Mouse (Mus musculus): ENCODE measurements around the gene Phlda2. TPM values are rescaled to one million over a fixed set of nuclear protein-coding genes. Genes with fewer than 3 reads are reported as not detected.
A peak's percentile ranks its signal among the peaks of the same experiment; 100 is the strongest.

Phlda2 gene
- polyA plus RNA-seq, 1 experiment from 2014 or later = 6.2 TPM

- ATAC-seq (ENCODE audit: low read depth) = 0 out of 2 replicates have a peak, but pooled peaks have one; percentile 32
- 27% methylated on average over 4 of the region's 4 CpGs for WGBS
- H3K4me2 ChIP-seq (ENCODE audit: low read depth, low read length) = peak within 1 kb of the TSS; percentile 9; the same call in 1 of the 2 replicates
Observed at GRCm38 (mm10) chr7:143473347-143474101, 29.4 kb downstream of the Phlda2 start, which contains the start of gene Slc22a18. Gene Slc22a18 (plus strand): TSS chr7:143473736.

GRCm38 (mm10) chr7:143469946-143470345 lies 33.0 kb downstream of the Phlda2 start:
- ATAC-seq (ENCODE audit: low read depth) = peak; percentile 27; the same call in 1 of the 2 replicates
- Histone ChIP-seq H3K27me3 (ENCODE audit: control insufficient read depth, insufficient read depth, low read depth, low read length) (no peaks in the 10 kb centered on the region; the same call in 1 of the 2 replicates), H3K4me2 (ENCODE audit: low read depth, low read length) (no peak overlapping the region), H3K9ac (ENCODE audit: low read length) (no peak overlapping the region), H3K4me1 (replicated peaks; ENCODE audit: control insufficient read depth, insufficient read depth, low read length) (peaks cover 4% of the 10 kb centered on the region; the same call in 1 of the 2 replicates), H3K36me3 (ENCODE audit: control insufficient read depth, insufficient read depth, low read length) (no peaks in the 10 kb centered on the region), H3K27ac (ENCODE audit: low read length) (no peak overlapping the region), H3K4me3 (ENCODE audit: low read length) (no peak overlapping the region), H3K9me3 (ENCODE audit: control insufficient read depth, low read length) (no peaks in the 10 kb centered on the region)
- WGBS = 14% methylated on average over 8 of the region's 8 CpGs

More at GRCm38 (mm10) chr7:143473347-143474101, 29.4 kb downstream of the Phlda2 start, which contains the start of gene Slc22a18:
- Histone ChIP-seq H3K27ac (ENCODE audit: low read length) (no peak within 1 kb of the TSS), H3K9me3 (ENCODE audit: control insufficient read depth, low read length) (no peaks in the 10 kb centered on the region), H3K9ac (ENCODE audit: low read length) (0 out of 2 replicates have a peak within 1 kb of the TSS, but pooled peaks have one; percentile 21), H3K4me3 (ENCODE audit: low read length) (peak within 1 kb of the TSS; percentile 19), H3K4me1 (replicated peaks; ENCODE audit: control insufficient read depth, insufficient read depth, low read length) (no peaks in the 10 kb centered on the region), H3K36me3 (ENCODE audit: control insufficient read depth, insufficient read depth, low read length) (no peaks in the 10 kb centered on the region), H3K27me3 (ENCODE audit: control insufficient read depth, insufficient read depth, low read depth, low read length) (no peaks in the 10 kb centered on the region)

- H3K4me3 ChIP-seq (ENCODE audit: low read length) = no peak overlapping the region
- H3K9me3 ChIP-seq (ENCODE audit: control insufficient read depth, low read length) = no peaks in the 10 kb centered on the region
- 12% methylated on average over 6 of the region's 6 CpGs for WGBS
- H3K4me2 ChIP-seq (ENCODE audit: low read depth, low read length) = no peak overlapping the region
- ATAC-seq (ENCODE audit: low read depth) = no peak
- H3K27ac ChIP-seq (ENCODE audit: low read length) = no peak overlapping the region
- H3K36me3 ChIP-seq (ENCODE audit: control insufficient read depth, insufficient read depth, low read length) = no peaks in the 10 kb centered on the region
- peaks cover 9% of the 10 kb centered on the region for H3K4me1 ChIP-seq (replicated peaks; ENCODE audit: control insufficient read depth, insufficient read depth, low read length)
- no peak overlapping the region for H3K9ac ChIP-seq (ENCODE audit: low read length)
- H3K27me3 ChIP-seq (ENCODE audit: control insufficient read depth, insufficient read depth, low read depth, low read length) = no peaks in the 10 kb centered on the region; the same call in 1 of the 2 replicates
Observed at GRCm38 (mm10) chr7:143467714-143468113, 35.2 kb downstream of the Phlda2 start.

- peaks cover 3% of the 10 kb centered on the region for H3K9me3 ChIP-seq (ENCODE audit: control insufficient read depth, low read length)
- no peaks in the 10 kb centered on the region; the same call in 1 of the 2 replicates for H3K27me3 ChIP-seq (ENCODE audit: control insufficient read depth, insufficient read depth, low read depth, low read length)
- no peak overlapping the region for H3K4me2 ChIP-seq (ENCODE audit: low read depth, low read length)
- H3K9ac ChIP-seq (ENCODE audit: low read length) = no peak overlapping the region
- WGBS = 38% methylated on average over 14 of the region's 14 CpGs
- H3K36me3 ChIP-seq (ENCODE audit: control insufficient read depth, insufficient read depth, low read length) = no peaks in the 10 kb centered on the region
- ATAC-seq (ENCODE audit: low read depth) = peak; percentile 12; the same call in 1 of the 2 replicates
- H3K4me1 ChIP-seq (replicated peaks; ENCODE audit: control insufficient read depth, insufficient read depth, low read length) = peaks cover 12% of the 10 kb centered on the region
- H3K27ac ChIP-seq (ENCODE audit: low read length) = no peak overlapping the region
- no peak overlapping the region for H3K4me3 ChIP-seq (ENCODE audit: low read length)
Observed at GRCm38 (mm10) chr7:143466099-143466677, 36.8 kb downstream of the Phlda2 start.

- Histone ChIP-seq H3K9ac (ENCODE audit: low read length) (peak overlapping the region; percentile 64), H3K9me3 (ENCODE audit: control insufficient read depth, low read length) (peaks cover 15% of the 10 kb centered on the region), H3K4me1 (replicated peaks; ENCODE audit: control insufficient read depth, insufficient read depth, low read length) (peaks cover 12% of the 10 kb centered on the region), H3K36me3 (ENCODE audit: control insufficient read depth, insufficient read depth, low read length) (no peaks in the 10 kb centered on the region), H3K27ac (ENCODE audit: low read length) (peak overlapping the region; percentile 83), H3K4me2 (ENCODE audit: low read depth, low read length) (peak overlapping the region; percentile 78), H3K27me3 (ENCODE audit: control insufficient read depth, insufficient read depth, low read depth, low read length) (no peaks in the 10 kb centered on the region; the same call in 1 of the 2 replicates), H3K4me3 (ENCODE audit: low read length) (peak overlapping the region; percentile 44)
- ATAC-seq (ENCODE audit: low read depth) = peak; percentile 41
- WGBS = 11% methylated on average over 49 of the region's 56 CpGs
Observed at GRCm38 (mm10) chr7:143464811-143465560, 38.0 kb downstream of the Phlda2 start.

DNA sequence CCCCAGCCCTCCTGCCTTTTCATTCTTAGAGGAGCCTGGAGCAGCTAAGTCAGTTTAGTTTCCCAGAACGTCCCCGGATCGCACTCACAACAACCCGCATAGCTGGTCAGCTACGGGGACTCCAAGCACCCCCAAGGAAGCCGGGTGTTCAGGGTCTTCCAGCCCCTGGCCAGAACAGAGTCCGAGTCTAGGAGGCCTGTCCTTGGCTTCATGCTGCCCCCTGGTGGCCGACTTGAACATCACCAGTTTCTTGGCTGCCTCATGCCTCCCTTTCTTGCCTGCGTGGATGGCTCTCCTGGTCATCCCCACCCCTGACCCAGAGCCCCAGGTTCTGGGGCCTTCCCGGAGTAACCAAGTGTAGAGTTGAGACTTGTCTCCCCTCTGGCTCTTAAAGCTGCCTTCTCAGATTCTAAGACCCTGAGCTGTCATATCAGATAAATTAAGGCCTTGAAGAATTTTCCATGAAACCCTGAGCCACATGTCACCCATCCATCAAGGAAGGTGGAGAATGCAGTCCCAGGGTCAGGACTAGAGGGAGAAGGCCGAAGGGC lies 39.0 kb downstream of the Phlda2 start:
- ATAC-seq (ENCODE audit: low read depth) = no peak
- peaks cover 25% of the 10 kb centered on the region for H3K9me3 ChIP-seq (ENCODE audit: control insufficient read depth, low read length)
- H3K4me1 ChIP-seq (replicated peaks; ENCODE audit: control insufficient read depth, insufficient read depth, low read length) = peaks cover 12% of the 10 kb centered on the region
- H3K4me2 ChIP-seq (ENCODE audit: low read depth, low read length) = no peak overlapping the region
- peak overlapping the region; percentile 83 for H3K27ac ChIP-seq (ENCODE audit: low read length)
- H3K4me3 ChIP-seq (ENCODE audit: low read length) = no peak overlapping the region
- WGBS = 28% methylated on average over 11 of the region's 11 CpGs
- no peaks in the 10 kb centered on the region for H3K36me3 ChIP-seq (ENCODE audit: control insufficient read depth, insufficient read depth, low read length)
- H3K27me3 ChIP-seq (ENCODE audit: control insufficient read depth, insufficient read depth, low read depth, low read length) = no peaks in the 10 kb centered on the region; the same call in 1 of the 2 replicates
- peak overlapping the region; percentile 64; the same call in 1 of the 2 replicates for H3K9ac ChIP-seq (ENCODE audit: low read length)

- Histone ChIP-seq H3K27me3 (ENCODE audit: control insufficient read depth, insufficient read depth, low read depth, low read length) (no peaks in the 10 kb centered on the region), H3K9ac (ENCODE audit: low read length) (no peak overlapping the region), H3K4me3 (ENCODE audit: low read length) (no peak overlapping the region), H3K27ac (ENCODE audit: low read length) (peak overlapping the region; percentile 38; the same call in 1 of the 2 replicates), H3K4me2 (ENCODE audit: low read depth, low read length) (no peak overlapping the region), H3K9me3 (ENCODE audit: control insufficient read depth, low read length) (peaks cover 25% of the 10 kb centered on the region), H3K4me1 (replicated peaks; ENCODE audit: control insufficient read depth, insufficient read depth, low read length) (peaks cover 12% of the 10 kb centered on the region), H3K36me3 (ENCODE audit: control insufficient read depth, insufficient read depth, low read length) (no peaks in the 10 kb centered on the region)
- ATAC-seq (ENCODE audit: low read depth) = no peak
- WGBS = 72% methylated on average over 5 of the region's 5 CpGs
Observed at GRCm38 (mm10) chr7:143462516-143462915, 40.4 kb downstream of the Phlda2 start.

GRCm38 (mm10) chr7:143461920-143462319 lies 41.0 kb downstream of the Phlda2 start:
- Histone ChIP-seq H3K27ac (ENCODE audit: low read length) (peak overlapping the region; percentile 62), H3K36me3 (ENCODE audit: control insufficient read depth, insufficient read depth, low read length) (no peaks in the 10 kb centered on the region), H3K4me3 (ENCODE audit: low read length) (no peak overlapping the region), H3K4me2 (ENCODE audit: low read depth, low read length) (peak overlapping the region; percentile 60), H3K4me1 (replicated peaks; ENCODE audit: control insufficient read depth, insufficient read depth, low read length) (peaks cover 12% of the 10 kb centered on the region), H3K9ac (ENCODE audit: low read length) (peak overlapping the region; percentile 49; the same call in 1 of the 2 replicates), H3K9me3 (ENCODE audit: control insufficient read depth, low read length) (peaks cover 25% of the 10 kb centered on the region), H3K27me3 (ENCODE audit: control insufficient read depth, insufficient read depth, low read depth, low read length) (no peaks in the 10 kb centered on the region)
- WGBS = 38% methylated on average over 11 of the region's 11 CpGs
- ATAC-seq (ENCODE audit: low read depth) = no peak

All from lung, embryonic 16.5 days (tissue).